Mouse (Mus musculus): ENCODE results near the gene Slc17a2. TPM values are rescaled to one million over a fixed set of nuclear protein-coding genes. Genes with fewer than 3 reads are reported as not detected.

Slc17a2 gene
- polyA plus RNA-seq, 1 experiment, result 0.52 TPM

DNA sequence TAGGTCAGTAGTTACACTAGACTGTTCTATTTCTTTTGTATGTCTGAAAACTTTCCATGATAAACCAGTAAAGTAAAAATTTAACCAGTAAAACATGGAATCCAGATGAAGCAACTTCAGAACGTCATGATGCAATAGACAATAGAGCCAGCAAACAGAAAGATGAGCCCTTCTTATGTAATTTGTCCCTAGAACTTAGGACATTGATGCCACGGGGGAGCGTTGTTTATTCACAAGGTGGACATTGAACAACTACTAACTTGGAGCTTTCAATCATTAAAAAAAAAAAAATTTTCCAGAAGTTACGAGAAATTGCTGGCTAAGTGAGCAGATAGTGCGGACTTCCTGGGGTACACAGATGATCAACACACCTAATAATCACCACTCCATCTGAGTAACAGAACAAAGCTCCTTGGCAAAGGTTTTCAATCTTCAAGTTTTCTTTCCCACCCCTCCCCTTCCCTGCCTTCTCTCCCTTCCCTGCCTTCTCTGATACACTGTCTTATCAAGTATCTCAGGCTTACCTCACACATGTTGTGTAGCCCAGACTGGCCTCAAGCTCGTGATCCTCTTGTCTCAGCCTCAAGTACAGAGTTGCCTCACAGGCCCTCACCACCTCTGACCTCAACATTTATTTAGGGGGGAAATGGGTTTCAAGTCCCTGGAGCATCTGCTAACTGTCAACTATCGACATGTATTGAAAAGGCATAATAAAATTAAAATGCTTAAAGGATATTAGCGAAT is 62.2 kb downstream of the Slc17a2 start:
- no peak overlapping the region for H3K4me3 ChIP-seq (replicated peaks; ENCODE audit: extremely low read depth, low read depth, low read length)
- H3K4me1 ChIP-seq (ENCODE audit: control insufficient read depth, insufficient read depth, low read length), result no peaks in the 10 kb centered on the region
- WGBS, result 75% methylated on average over 8 of the region's 8 CpGs
- TF ChIP-seq POLR2A (IDR thresholded peaks at IDR 0.05; ENCODE audit: borderline replicate concordance, extremely low read depth, low read depth, low read length) (no peak), CTCF (IDR thresholded peaks at IDR 0.05; ENCODE audit: insufficient read depth, low read length) (no peak)
- no peak for DNase-seq

DNA sequence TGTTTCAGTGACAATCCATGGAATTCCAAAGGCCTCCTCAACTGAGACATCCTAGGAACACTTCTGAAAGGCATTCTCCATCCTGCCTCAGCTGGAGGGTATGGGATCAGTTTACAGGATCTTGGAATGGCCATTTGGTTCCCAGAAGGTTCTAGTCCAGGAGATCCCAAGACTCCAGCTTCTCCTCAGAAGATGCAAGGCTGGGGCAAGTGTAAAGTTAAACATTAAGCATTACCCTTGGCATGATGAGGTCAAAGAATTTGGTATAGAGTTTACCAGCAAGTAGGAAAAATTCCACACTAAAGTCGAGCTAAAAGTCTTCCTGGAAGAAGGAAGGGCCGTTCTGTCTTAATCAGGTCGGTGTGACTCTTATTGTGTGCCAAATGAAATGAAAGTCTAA is 63.2 kb downstream of the Slc17a2 start:
- no peak for TF ChIP-seq CTCF (IDR thresholded peaks at IDR 0.05; ENCODE audit: insufficient read depth, low read length)
- TF ChIP-seq POLR2A (IDR thresholded peaks at IDR 0.05; ENCODE audit: borderline replicate concordance, extremely low read depth, low read depth, low read length), result no peak
- H3K4me3 ChIP-seq (replicated peaks; ENCODE audit: extremely low read depth, low read depth, low read length), result no peak overlapping the region
- WGBS, result 67% methylated on average over 3 of the region's 3 CpGs
- no peaks in the 10 kb centered on the region for H3K4me1 ChIP-seq (ENCODE audit: control insufficient read depth, insufficient read depth, low read length)
- DNase-seq, result no peak

DNA sequence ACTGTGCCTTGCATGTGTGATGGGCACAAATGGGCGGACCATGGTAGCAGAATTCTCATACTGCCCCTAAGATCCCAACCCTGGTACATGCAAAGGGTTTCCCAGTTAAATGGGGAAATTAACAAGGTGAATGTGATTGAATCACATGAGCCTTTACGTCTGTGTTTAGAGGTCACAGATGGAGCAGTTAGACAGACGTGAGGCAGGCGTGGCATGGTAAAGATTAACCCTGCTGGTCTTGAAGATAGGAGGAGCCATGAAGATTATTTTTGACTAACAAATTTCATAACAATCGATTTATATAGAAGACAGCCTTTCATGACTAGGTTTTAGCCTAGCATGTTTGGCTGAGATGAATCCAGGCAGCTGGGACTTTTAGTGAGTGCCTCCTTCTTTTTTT is 66.3 kb downstream of the Slc17a2 start:
- TF ChIP-seq CTCF (IDR thresholded peaks at IDR 0.05; ENCODE audit: insufficient read depth, low read length) (no peak), POLR2A (IDR thresholded peaks at IDR 0.05; ENCODE audit: borderline replicate concordance, extremely low read depth, low read depth, low read length) (no peak)
- no peak for DNase-seq
- Histone ChIP-seq H3K4me3 (replicated peaks; ENCODE audit: extremely low read depth, low read depth, low read length) (no peak overlapping the region), H3K4me1 (ENCODE audit: control insufficient read depth, insufficient read depth, low read length) (no peaks in the 10 kb centered on the region)
- WGBS, result 71% methylated on average over 5 of the region's 5 CpGs

Other genes starting within 250 kb of the Slc17a2 start
- 8.4 and 9.2 TPM in 2 replicates for gene Hist1h3e, start 244.6 kb upstream of the Slc17a2 start, polyA plus RNA-seq (2012; rRNA removed)
- gene Hist1h2ae, start 235.8 kb upstream of the Slc17a2 start, polyA plus RNA-seq (2012; rRNA removed), result 1.8 and 2.3 TPM in 2 replicates
- 9.8 and 22.7 TPM in 2 replicates for gene Hist1h2bg, start 235.6 kb upstream of the Slc17a2 start, polyA plus RNA-seq (2012; rRNA removed)
- gene Hist1h2bf, start 232.8 kb upstream of the Slc17a2 start, polyA plus RNA-seq (2012; rRNA removed), result 2.7 and 3.4 TPM in 2 replicates
- gene Hist1h2ad, start 232.6 kb upstream of the Slc17a2 start, polyA plus RNA-seq (2012; rRNA removed), result 1.2 and 2.0 TPM in 2 replicates
- 2.6 and 4.5 TPM in 2 replicates for gene Hist1h3d, start 231.2 kb upstream of the Slc17a2 start, polyA plus RNA-seq (2012; rRNA removed)
- gene Hist1h4d, start 225.4 kb upstream of the Slc17a2 start, polyA plus RNA-seq (2012; rRNA removed), result 9.0 and 9.5 TPM in 2 replicates
- 2.7 and 3.0 TPM in 2 replicates for gene Hist1h2be, start 185.9 kb upstream of the Slc17a2 start, polyA plus RNA-seq (2012; rRNA removed)
- 2.0 and 2.4 TPM in 2 replicates for gene Hist1h1e, start 184.4 kb upstream of the Slc17a2 start, polyA plus RNA-seq (2012; rRNA removed)
- gene Hist1h2ac, start 123.0 kb upstream of the Slc17a2 start, polyA plus RNA-seq (2012; rRNA removed), result 0.45 and 0.61 TPM in 2 replicates
- 142 and 182 TPM in 2 replicates for gene Hist1h2bc, start 122.8 kb upstream of the Slc17a2 start, polyA plus RNA-seq (2012; rRNA removed)
- not detected in 2 replicates for gene Hist1h1t, start 111.2 kb upstream of the Slc17a2 start, polyA plus RNA-seq (2012; rRNA removed)
- gene Hist1h4c, start 108.5 kb upstream of the Slc17a2 start, polyA plus RNA-seq (2012; rRNA removed), result 6.3 and 6.8 TPM in 2 replicates
- gene Hfe, start 96.1 kb upstream of the Slc17a2 start, polyA plus RNA-seq (2012; rRNA removed), result 21.3 and 24.2 TPM in 2 replicates
- gene Hist1h1c, start 68.2 kb upstream of the Slc17a2 start, polyA plus RNA-seq (2012; rRNA removed), result 38.1 and 46.7 TPM in 2 replicates
- 1.2 and 2.9 TPM in 2 replicates for gene Hist1h3c, start 61.4 kb upstream of the Slc17a2 start, polyA plus RNA-seq (2012; rRNA removed)
- 2.5 and 2.6 TPM in 2 replicates for gene Hist1h2bb, start 60.3 kb upstream of the Slc17a2 start, polyA plus RNA-seq (2012; rRNA removed)
- gene Hist1h2ab, start 55.9 kb upstream of the Slc17a2 start, polyA plus RNA-seq (2012; rRNA removed), result 2.0 and 3.9 TPM in 2 replicates
- gene Hist1h3b, start 54.7 kb upstream of the Slc17a2 start, polyA plus RNA-seq (2012; rRNA removed), result 2.6 and 3.8 TPM in 2 replicates
- gene Hist1h4b, start 50.0 kb upstream of the Slc17a2 start, polyA plus RNA-seq (2012; rRNA removed), result 2.5 and 2.8 TPM in 2 replicates
- 2.4 and 2.9 TPM in 2 replicates for gene Hist1h4a, start 45.8 kb upstream of the Slc17a2 start, polyA plus RNA-seq (2012; rRNA removed)
- gene Hist1h3a, start 44.6 kb upstream of the Slc17a2 start, polyA plus RNA-seq (2012; rRNA removed), result 3.1 and 4.3 TPM in 2 replicates
- not detected in 2 replicates for gene Hist1h1a, start 43.3 kb upstream of the Slc17a2 start, polyA plus RNA-seq (2012; rRNA removed)
- gene Trim38, start 37.1 kb upstream of the Slc17a2 start, polyA plus RNA-seq (2012; rRNA removed), result 0.07 TPM in 1 of 2 replicates, not detected in the other
- 0.02 TPM in 1 of 2 replicates, not detected in the other for gene Slc17a3, start 32.4 kb downstream of the Slc17a2 start, polyA plus RNA-seq (2012; rRNA removed)
- gene Slc17a1, start 60.8 kb downstream of the Slc17a2 start, polyA plus RNA-seq (2012; rRNA removed), result not detected in 2 replicates
- gene Slc17a4, start 108.0 kb downstream of the Slc17a2 start, polyA plus RNA-seq (2012; rRNA removed), result 0.07 TPM in 1 of 2 replicates, not detected in the other
- gene Hist1h2ba, start 127.2 kb downstream of the Slc17a2 start, polyA plus RNA-seq (2012; rRNA removed), result not detected in 2 replicates
- gene Hist1h2aa, start 127.5 kb downstream of the Slc17a2 start, polyA plus RNA-seq (2012; rRNA removed), result not detected in 2 replicates
- not detected in 2 replicates for gene Scgn, start 184.2 kb downstream of the Slc17a2 start, polyA plus RNA-seq (2012; rRNA removed)